Mouse (Mus musculus) CH12.LX (cell line): Measurements from ENCODE around the gene Slc26a8. TPM values are rescaled to one million over a fixed set of nuclear protein-coding genes. Genes with fewer than 3 reads are reported as not detected.

Experiments used
- DNase-seq: peaks from one replicate; pipeline ENCODE4 v3.0.0-alpha.2; 2013; ENCODE audit errors: extremely low read depth
- H3K27ac ChIP-seq: 2 replicates; pipeline ENCODE4 v1.5.1; 2012; ENCODE audit warnings: low read depth, mild to moderate bottlenecking, control low read depth, moderate library complexity; ENCODE audit not compliant: insufficient read depth
- H3K27me3 ChIP-seq: replicated peaks from 2 replicates; pipeline ENCODE3; 2012; ENCODE audit warnings: inconsistent platforms
- H3K36me3 ChIP-seq, 2 experiments: replicated peaks in 1 of 2; 2 replicates each; pipeline versions ENCODE3 to v1.6.1; 2012; ENCODE audit warnings: inconsistent platforms in 1 of 2, low read length in 1 of 2, mild to moderate bottlenecking in 1 of 2, mixed read lengths in 1 of 2, moderate library complexity in 1 of 2; ENCODE audit not compliant: control insufficient read depth in 1 of 2, insufficient read depth in 1 of 2
- H3K4me1 ChIP-seq, 2 experiments: 2 replicates each; pipeline ENCODE4 v1.6.1; 2012; ENCODE audit warnings: inconsistent platforms in 1 of 2, moderate library complexity in 1 of 2; ENCODE audit not compliant: insufficient read depth in 2 of 2, control insufficient read depth in 1 of 2
- H3K4me2 ChIP-seq: 2 replicates; pipeline ENCODE4 v1.6.1; 2012; ENCODE audit warnings: low read depth, mild to moderate bottlenecking, control low read depth; ENCODE audit not compliant: poor library complexity, insufficient read depth, severe bottlenecking
- H3K4me3 ChIP-seq, 3 experiments: fragments of 150-350 bp in 1 of 3; sonication (generic) in 1 of 3; replicated peaks in 1 of 3; 2 replicates each; pipeline versions ENCODE3 to v1.5.1; 2011 to 2012; ENCODE audit warnings: low read depth in 2 of 3, low read length in 2 of 3, mild to moderate bottlenecking in 2 of 3, moderate library complexity in 2 of 3, control low read depth in 1 of 3, improper control_type of control experiment in 1 of 3, inconsistent platforms in 1 of 3, mixed read lengths in 1 of 3; ENCODE audit not compliant: poor library complexity in 1 of 3
- H3K79me2 ChIP-seq: replicated peaks from 2 replicates; pipeline ENCODE4 v1.6.1; 2012; ENCODE audit warnings: mild to moderate bottlenecking, moderate library complexity; ENCODE audit not compliant: control insufficient read depth, poor library complexity, insufficient read depth, severe bottlenecking; ENCODE audit errors: extremely low read depth
- H3K9ac ChIP-seq: 2 replicates; pipeline ENCODE4 v1.6.1; 2012; ENCODE audit warnings: low read depth, mild to moderate bottlenecking, control low read depth, moderate library complexity; ENCODE audit not compliant: insufficient read depth
- H3K9me3 ChIP-seq: replicated peaks from 2 replicates; pipeline ENCODE3; 2012; ENCODE audit warnings: low read length, inconsistent platforms, mixed read lengths
- CHD1 ChIP-seq: IDR thresholded peaks from 2 replicates; pipeline ENCODE4 v1.6.1; 2012; ENCODE audit warnings: low read depth, low read length, improper control_type of control experiment, inconsistent platforms
- CHD2 ChIP-seq: IDR thresholded peaks from 2 replicates; pipeline ENCODE4 v1.6.1; 2011; ENCODE audit warnings: low read length, improper control_type of control experiment
- CTCF ChIP-seq, 2 experiments: IDR thresholded peaks in 1 of 2; conservative IDR thresholded peaks in 1 of 2; 2 replicates each; pipeline ENCODE4 v1.5.1; 2011 to 2012; ENCODE audit warnings: low read depth in 2 of 2, low read length in 2 of 2, improper control_type of control experiment in 1 of 2, inconsistent platforms in 1 of 2, mild to moderate bottlenecking in 1 of 2, moderate library complexity in 1 of 2
- EP300 ChIP-seq: IDR thresholded peaks from 2 replicates; pipeline ENCODE4 v1.6.1; 2011; ENCODE audit warnings: low read length, improper control_type of control experiment
- ETS1 ChIP-seq: conservative IDR thresholded peaks from 2 replicates; pipeline ENCODE4 v1.6.1; 2012; ENCODE audit warnings: low read depth, mild to moderate bottlenecking, inconsistent platforms, low read length, improper control_type of control experiment, moderate library complexity
- GABPA ChIP-seq: IDR thresholded peaks from 2 replicates; pipeline ENCODE4 v1.6.1; 2012; ENCODE audit warnings: low read depth, low read length, improper control_type of control experiment, inconsistent platforms; ENCODE audit not compliant: insufficient replicate concordance
- HCFC1 ChIP-seq: IDR thresholded peaks from 2 replicates; pipeline ENCODE4 v1.6.1; 2012; ENCODE audit warnings: low read depth, mild to moderate bottlenecking, inconsistent platforms, low read length, improper control_type of control experiment
- JUN ChIP-seq: IDR thresholded peaks from 2 replicates; pipeline ENCODE4 v1.6.1; 2011; ENCODE audit warnings: low read depth, mild to moderate bottlenecking, low read length, improper control_type of control experiment, moderate library complexity; ENCODE audit not compliant: insufficient read depth
- KAT2A ChIP-seq: IDR thresholded peaks from 2 replicates; pipeline ENCODE4 v1.6.1; 2012; ENCODE audit warnings: low read length, improper control_type of control experiment, inconsistent platforms; ENCODE audit not compliant: insufficient replicate concordance
- MAFK ChIP-seq: IDR thresholded peaks from 2 replicates; pipeline ENCODE4 v1.6.1; 2011; ENCODE audit warnings: low read length, improper control_type of control experiment; ENCODE audit not compliant: insufficient replicate concordance
- MAX ChIP-seq: IDR thresholded peaks from 2 replicates; pipeline ENCODE4 v1.6.1; 2011; ENCODE audit warnings: low read length, improper control_type of control experiment
- MEF2A ChIP-seq: IDR thresholded peaks from 2 replicates; pipeline ENCODE4 v1.6.1; 2014; ENCODE audit warnings: low read depth, mild to moderate bottlenecking, inconsistent platforms, low read length, improper control_type of control experiment, borderline replicate concordance
- MYC ChIP-seq: IDR thresholded peaks from 2 replicates; pipeline ENCODE4 v1.6.1; 2011; ENCODE audit warnings: low read depth, mild to moderate bottlenecking, improper control_type of control experiment, low read length
- NELFE ChIP-seq: IDR thresholded peaks from 2 replicates; pipeline ENCODE4 v1.6.1; 2011; ENCODE audit warnings: low read depth, low read length, improper control_type of control experiment
- PAX5 ChIP-seq: IDR thresholded peaks from 2 replicates; pipeline ENCODE4 v1.6.1; 2012; ENCODE audit warnings: low read length, inconsistent platforms, mixed read lengths
- POLR2A ChIP-seq: IDR thresholded peaks from 2 replicates; pipeline ENCODE4 v1.6.1; 2011; ENCODE audit warnings: low read depth, mild to moderate bottlenecking, improper control_type of control experiment, low read length
- POLR2AphosphoS2 ChIP-seq: IDR thresholded peaks from 2 replicates; pipeline ENCODE4 v1.6.1; 2011; ENCODE audit warnings: low read depth, low read length, improper control_type of control experiment
- RAD21 ChIP-seq: IDR thresholded peaks from 2 replicates; pipeline ENCODE4 v1.6.1; 2011; ENCODE audit warnings: low read depth, mild to moderate bottlenecking, low read length, improper control_type of control experiment, moderate library complexity
- RCOR1 ChIP-seq: conservative IDR thresholded peaks from 2 replicates; pipeline ENCODE4 v1.6.1; 2012; ENCODE audit warnings: low read depth, mild to moderate bottlenecking, inconsistent platforms, low read length, improper control_type of control experiment
- SMC3 ChIP-seq: IDR thresholded peaks from 2 replicates; pipeline ENCODE4 v1.6.1; 2011; ENCODE audit warnings: low read depth, low read length, improper control_type of control experiment
- TBP ChIP-seq: conservative IDR thresholded peaks from 2 replicates; pipeline ENCODE4 v1.6.1; 2011; ENCODE audit warnings: low read depth, low read length, improper control_type of control experiment
- TCF12 ChIP-seq: IDR thresholded peaks from 2 replicates; pipeline ENCODE4 v1.6.1; 2014; ENCODE audit warnings: low read depth, mild to moderate bottlenecking, inconsistent platforms, low read length, improper control_type of control experiment
- USF1 ChIP-seq: IDR thresholded peaks from 2 replicates; pipeline ENCODE4 v1.6.1; 2014; ENCODE audit warnings: low read depth, mild to moderate bottlenecking, inconsistent platforms, low read length, improper control_type of control experiment
- ZC3H11A ChIP-seq: IDR thresholded peaks from 2 replicates; pipeline ENCODE4 v1.6.1; 2012; ENCODE audit warnings: low read depth, mild to moderate bottlenecking, inconsistent platforms, low read length, improper control_type of control experiment
- ZKSCAN1 ChIP-seq: IDR thresholded peaks from 2 replicates; pipeline ENCODE4 v1.6.1; 2012; ENCODE audit warnings: low read depth, inconsistent platforms, low read length, improper control_type of control experiment, borderline replicate concordance
- ZMIZ1 ChIP-seq: IDR thresholded peaks from 2 replicates; pipeline ENCODE4 v1.6.1; 2012; ENCODE audit warnings: low read depth, mild to moderate bottlenecking, inconsistent platforms, low read length, improper control_type of control experiment
- ZNF384 ChIP-seq: IDR thresholded peaks from 2 replicates; pipeline ENCODE4 v1.6.1; 2012; ENCODE audit warnings: low read depth, low read length, improper control_type of control experiment, inconsistent platforms
- dilution Hi-C: fragments of 300-500 bp; cut with MboI; formaldehyde crosslinking; loops from 2 replicates; pipeline ENCODE4 v1.14.3; 2020; ENCODE audit warnings: low sequenced_read_pairs; ENCODE audit not compliant: extremely low pct_unique_long_range_greater_than_20kb, extremely low pct_ligation_motif_present
- in situ Hi-C: fragments of 300-500 bp; cut with MboI; formaldehyde crosslinking; loops from 3 replicates; pipeline ENCODE4 v1.14.3; 2019; ENCODE audit warnings: low sequenced_read_pairs, low pct_ligation_motif_present, low pct_unique_long_range_greater_than_20kb, mixed read lengths
- polyA plus RNA-seq: library from polyadenylated mRNA; unstranded; fragments of >175 nt; gene quantifications from 2 replicates; pipeline ENCODE4 v1.2.1, GENCODE M21; 2012; ENCODE audit warnings: low read depth; ENCODE audit not compliant: insufficient read length
- total RNA-seq, 2 experiments: library from RNA; depleted of rRNA; stranded (reverse); fragments of 300-350 nt in 1 of 2; fragments of >200 nt in 1 of 2; gene quantifications; 2 replicates each; pipeline ENCODE4 v1.2.3; 2012 to 2014

The Slc26a8 gene
- total and polyA plus RNA-seq, 3 experiments: 0.44 TPM; not detected in 2

DNA sequence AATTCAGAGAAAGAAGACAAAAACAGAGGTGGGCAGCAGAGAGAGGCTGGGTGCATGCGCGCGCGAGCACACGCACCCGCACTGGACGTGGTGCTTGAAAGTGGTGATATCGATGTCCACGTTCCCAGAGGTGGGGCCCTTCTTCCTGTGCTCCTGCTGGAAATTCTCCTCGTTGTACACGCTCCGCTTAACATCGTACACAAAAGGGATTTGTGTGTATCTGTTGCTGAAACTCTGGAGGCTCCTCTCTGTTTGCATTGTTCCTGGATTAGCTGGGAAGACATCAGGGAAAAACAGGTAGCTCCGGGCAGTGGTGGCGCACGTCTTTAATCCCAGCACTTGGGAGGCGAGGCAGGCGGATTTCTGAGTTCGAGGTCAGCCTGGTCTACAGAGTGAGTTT is 5.4 kb downstream of the Slc26a8 start:
- H3K27me3 ChIP-seq: no peaks in the 10 kb centered on the region
- in situ Hi-C loops: no loop called here
- no peaks in the 10 kb centered on the region for H3K9me3 ChIP-seq
- TF ChIP-seq GABPA (no peak), RCOR1 (no peak), PAX5 (no peak), ZMIZ1 (no peak), ZNF384 (no peak), ZC3H11A (no peak), JUN (no peak), POLR2A (no peak), MAFK (no peak), CHD2 (no peak), ZKSCAN1 (no peak), CTCF (conservative IDR thresholded peaks at IDR 0.05 in 1 of 2, IDR thresholded peaks at IDR 0.05 in 1 of 2; ENCODE audit: low read depth in 2 of 2, low read length in 2 of 2) (no peak), KAT2A (no peak), RAD21 (no peak), MYC (no peak), ETS1 (no peak)
- H3K4me2 ChIP-seq: no peak overlapping the region
- H3K27ac ChIP-seq: no peak overlapping the region
- H3K4me3 ChIP-seq: no peak overlapping the region
- dilution Hi-C loops: no loop called here
- no peak for DNase-seq
- H3K79me2 ChIP-seq: no peaks in the 10 kb centered on the region
- no peak overlapping the region for H3K9ac ChIP-seq
- no peaks in the 10 kb centered on the region for H3K4me1 ChIP-seq
- H3K36me3 ChIP-seq: no peaks in the 10 kb centered on the region

DNA sequence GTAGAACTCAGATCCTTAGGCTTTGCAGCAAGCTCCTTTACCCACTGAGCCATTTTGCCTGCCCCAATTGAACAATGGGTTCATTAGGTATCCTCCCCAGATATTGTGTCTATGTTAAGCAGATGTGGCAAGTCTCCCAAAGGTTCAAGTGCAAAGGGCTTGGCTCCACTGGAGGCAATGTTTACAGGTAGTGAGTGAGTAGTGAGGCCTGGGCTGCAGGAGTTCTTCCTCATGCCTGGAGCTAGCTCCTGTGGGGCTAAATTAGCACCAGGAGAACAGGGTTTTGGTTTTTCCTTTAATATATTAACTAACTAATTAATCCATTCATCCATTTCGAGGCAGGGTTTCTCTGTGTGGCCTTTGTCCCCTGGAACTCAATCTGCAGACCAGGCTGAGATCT is 6.4 kb downstream of the Slc26a8 start:
- Histone ChIP-seq H3K27ac (no peak overlapping the region), H3K79me2 (no peaks in the 10 kb centered on the region), H3K36me3 (no peaks in the 10 kb centered on the region), H3K4me3 (no peak overlapping the region), H3K4me2 (no peak overlapping the region), H3K27me3 (no peaks in the 10 kb centered on the region), H3K9me3 (peaks cover under 1% of the 10 kb centered on the region), H3K4me1 (no peaks in the 10 kb centered on the region), H3K9ac (no peak overlapping the region)
- no peak for DNase-seq
- in situ Hi-C loops (no loop called here), dilution Hi-C loops (no loop called here)
- no peak for TF ChIP-seq CHD1
- no peak for TF ChIP-seq MAX
- no peak for TF ChIP-seq NELFE
- TF ChIP-seq TCF12: no peak
- no peak for TF ChIP-seq POLR2AphosphoS2
- TF ChIP-seq RCOR1: no peak
- no peak for TF ChIP-seq CTCF (conservative IDR thresholded peaks at IDR 0.05 in 1 of 2, IDR thresholded peaks at IDR 0.05 in 1 of 2; ENCODE audit: low read depth in 2 of 2, low read length in 2 of 2)
- TF ChIP-seq ETS1: no peak
- TF ChIP-seq TBP: no peak
- TF ChIP-seq MEF2A: no peak
- no peak for TF ChIP-seq SMC3
- no peak for TF ChIP-seq HCFC1
- TF ChIP-seq USF1: no peak
- no peak for TF ChIP-seq PAX5
- no peak for TF ChIP-seq EP300
